Mouse (Mus musculus) hindbrain, postnatal 0 days (tissue): Measurements from ENCODE around the gene Phgr1. TPM values are rescaled to one million over a fixed set of nuclear protein-coding genes. Genes with fewer than 3 reads are reported as not detected.

Experiments used
- ATAC-seq: fragments of 200-750 bp; cut with Nextera tagmentation; 2 replicates; pipeline ENCODE4 v1.8.0; 2017; ENCODE audit warnings: mild to moderate bottlenecking, moderate TSS enrichment, moderate library complexity
- DNase-seq: peaks from one replicate; pipeline ENCODE4 v3.0.0-alpha.2; 2015; ENCODE audit warnings: low spot score
- H3K27ac ChIP-seq: fragments of 300-500 bp; sonication (generic); 2 replicates; pipeline ENCODE4 v1.5.1; 2014; ENCODE audit warnings: mild to moderate bottlenecking
- H3K27me3 ChIP-seq: fragments of 300-500 bp; sonication (generic); 2 replicates; pipeline ENCODE4 v1.6.1; 2014; ENCODE audit warnings: low read length, mixed read lengths; ENCODE audit not compliant: insufficient read depth
- H3K36me3 ChIP-seq: fragments of 300-500 bp; sonication (generic); 2 replicates; pipeline ENCODE4 v1.6.1; 2014; ENCODE audit warnings: low read length, mixed read lengths; ENCODE audit not compliant: insufficient read depth
- H3K4me1 ChIP-seq: fragments of 300-500 bp; sonication (generic); 2 replicates; pipeline ENCODE4 v1.6.1; 2014; ENCODE audit warnings: antibody characterized with exemption, low read length, mixed read lengths; ENCODE audit not compliant: insufficient read depth
- H3K4me2 ChIP-seq: fragments of 300-500 bp; sonication (generic); 2 replicates; pipeline ENCODE4 v1.6.1; 2014; ENCODE audit warnings: low read depth, mild to moderate bottlenecking, low read length, moderate library complexity, mixed read lengths
- H3K4me3 ChIP-seq: fragments of 300-500 bp; sonication (generic); 2 replicates; pipeline ENCODE4 v1.5.1; 2014; ENCODE audit warnings: low read length
- H3K9ac ChIP-seq: fragments of 300-500 bp; sonication (generic); replicated peaks from 2 replicates; pipeline ENCODE4 v1.6.1; 2014; ENCODE audit warnings: mild to moderate bottlenecking, low read length, moderate library complexity, mixed read lengths
- H3K9me3 ChIP-seq: fragments of 300-500 bp; sonication (generic); 2 replicates; pipeline ENCODE4 v1.6.1; 2016; ENCODE audit warnings: low read length, mixed read lengths
- CTCF ChIP-seq: IDR thresholded peaks from 2 replicates; pipeline ENCODE4 v1.5.1; 2016; ENCODE audit warnings: antibody characterized with exemption, control low read depth, low read depth
- WGBS: fragments of 180-500 bp; shearing (Covaris S2); extraction: QIAGEN DNeasy Blood & Tissue Kit; methylation state at CpG from one replicate; pipeline ENCODE4 v1.1.7; 2014; 5-methylcytosine and 5-hydroxymethylcytosine counted together
- polyA plus RNA-seq: library from polyadenylated mRNA; unstranded; fragments of >200 nt; fragmentation: Nextera tagmentation; extraction: Ambion mirVana; gene quantifications from 2 replicates; pipeline ENCODE4 v1.2.1, GENCODE M21; 2015
- total RNA-seq: library from RNA; depleted of rRNA; stranded (reverse); fragments of >200 nt; gene quantifications from 2 replicates; pipeline ENCODE4 v1.2.3, GENCODE M21; 2014; rRNA removed

The Phgr1 gene
- not detected in 2 replicates for total RNA-seq
- polyA plus RNA-seq = not detected in 2 replicates

DNA sequence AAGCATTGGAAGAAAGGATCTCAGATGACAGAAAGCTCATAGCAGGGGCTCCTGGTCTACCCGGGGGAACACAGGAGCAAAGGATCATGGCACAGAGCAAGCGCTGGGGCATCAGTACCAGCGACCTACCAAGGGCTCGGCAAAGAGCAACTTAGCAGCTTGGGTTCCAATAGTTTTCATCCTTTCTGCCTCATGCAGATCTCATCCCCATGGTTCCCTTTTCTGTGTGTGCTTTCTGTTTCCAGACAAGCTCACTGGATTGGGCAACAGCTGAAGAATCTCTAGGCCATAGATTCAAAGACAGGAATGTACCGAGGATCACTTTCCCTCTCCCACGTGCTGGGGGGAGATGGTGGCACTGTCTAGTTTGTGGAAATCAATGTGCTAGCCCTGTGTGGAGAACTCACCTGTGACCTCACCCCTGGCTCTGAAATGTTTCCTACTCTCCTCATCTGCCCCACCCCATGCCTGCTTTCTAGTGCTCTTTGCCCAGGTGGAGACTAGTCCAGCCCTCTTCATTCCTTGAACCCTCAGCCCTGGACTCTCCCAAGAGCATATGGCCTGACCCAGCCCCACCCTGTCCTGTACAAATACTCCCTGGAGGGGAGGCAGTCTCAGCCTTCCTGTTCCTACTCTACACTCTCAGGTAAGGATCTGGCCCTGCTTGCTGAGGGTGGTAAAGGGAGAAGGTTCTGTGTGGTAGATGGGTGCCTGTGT is at the start of gene Phgr1:
Gene Phgr1, plus strand, starts transcription at position 612 of the 717 bp plus-strand sequence.
- no peak for TF ChIP-seq CTCF
- no peak within 1 kb of the TSS for H3K4me2 ChIP-seq
- no peak within 1 kb of the TSS for H3K27ac ChIP-seq
- 0 out of 2 replicates have a peak, but pooled peaks cover 6% of the 10 kb centered on the region for H3K4me1 ChIP-seq
- no peak within 1 kb of the TSS for H3K9ac ChIP-seq
- no peak for DNase-seq
- H3K4me3 ChIP-seq = no peak within 1 kb of the TSS
- H3K9me3 ChIP-seq = no peaks in the 10 kb centered on the region
- WGBS = 85% methylated on average over 6 of the region's 6 CpGs
- H3K27me3 ChIP-seq = no peaks in the 10 kb centered on the region
- no peak for ATAC-seq
- no peaks in the 10 kb centered on the region for H3K36me3 ChIP-seq

DNA sequence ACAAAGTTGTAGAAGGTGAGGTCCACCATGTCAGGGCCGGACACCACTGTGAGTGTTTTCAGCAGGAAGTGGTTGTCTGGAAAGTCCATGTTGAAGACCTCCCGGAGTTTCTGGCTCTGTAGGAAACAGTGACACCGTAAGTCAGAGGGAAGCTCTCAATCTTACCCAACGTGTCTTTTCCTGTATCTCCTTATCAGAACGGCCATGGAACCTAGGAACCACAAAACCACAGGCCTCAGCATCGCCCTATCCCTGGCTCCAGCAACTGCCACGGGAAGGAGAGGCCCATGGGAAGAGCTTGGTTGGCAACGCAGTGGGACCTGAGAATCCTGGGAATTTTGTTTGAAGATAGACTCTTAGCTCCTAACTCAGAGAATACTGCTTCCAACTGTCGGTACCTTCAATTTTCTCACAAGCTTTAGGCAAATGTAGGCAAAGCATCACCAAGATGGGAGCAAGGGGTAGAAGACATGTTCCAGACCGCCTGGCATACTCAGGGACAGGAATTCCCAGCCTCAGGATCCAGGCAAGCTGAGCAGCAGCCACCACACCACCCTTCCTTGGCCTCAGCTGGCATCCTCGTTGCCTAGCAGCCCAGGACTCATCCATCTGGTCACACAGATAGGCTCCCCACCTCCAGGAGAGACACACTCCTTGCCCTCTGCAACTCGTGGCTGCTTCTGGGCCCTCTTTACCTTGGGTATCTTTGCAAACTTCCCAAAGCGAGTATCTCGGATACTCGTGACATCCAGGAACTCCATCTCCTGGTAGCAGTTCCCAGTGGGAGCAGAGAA is 48.7 kb upstream of the Phgr1 start:
- no peaks in the 10 kb centered on the region for H3K4me1 ChIP-seq
- 73% methylated on average over 15 of the region's 15 CpGs for WGBS
- H3K36me3 ChIP-seq = no peaks in the 10 kb centered on the region
- ATAC-seq (no peak), DNase-seq (no peak)
- no peaks in the 10 kb centered on the region for H3K9me3 ChIP-seq
- no peak overlapping the region for H3K4me3 ChIP-seq
- no peak for TF ChIP-seq CTCF
- H3K4me2 ChIP-seq = no peak overlapping the region
- no peaks in the 10 kb centered on the region for H3K27me3 ChIP-seq
- H3K27ac ChIP-seq = no peak overlapping the region
- H3K9ac ChIP-seq = no peak overlapping the region

DNA sequence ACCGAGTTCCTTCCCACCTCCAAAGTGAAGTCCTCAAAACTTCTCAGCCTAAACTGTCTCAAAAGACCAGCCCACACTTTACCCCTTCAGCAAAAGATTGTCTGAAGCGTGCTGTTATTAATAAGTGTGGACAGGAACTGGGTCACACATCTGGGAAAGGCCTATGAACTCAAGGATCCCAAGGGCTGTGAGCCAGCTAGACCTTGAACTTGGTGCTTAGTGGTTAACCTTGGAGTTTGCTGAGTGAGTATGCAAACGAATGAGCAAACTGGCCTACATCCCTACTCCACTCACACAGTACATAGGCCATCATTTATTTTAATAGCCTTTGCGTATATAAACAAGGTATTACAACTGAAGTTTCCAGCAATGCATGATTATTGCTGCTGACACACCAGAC is 47.1 kb upstream of the Phgr1 start:
- Histone ChIP-seq H3K4me1 (no peaks in the 10 kb centered on the region), H3K27ac (no peak overlapping the region), H3K4me3 (no peak overlapping the region), H3K36me3 (no peaks in the 10 kb centered on the region), H3K9ac (no peak overlapping the region), H3K27me3 (no peaks in the 10 kb centered on the region), H3K9me3 (no peaks in the 10 kb centered on the region), H3K4me2 (no peak overlapping the region)
- ATAC-seq = no peak
- no peak for TF ChIP-seq CTCF
- DNase-seq = no peak
- 86% methylated on average over 4 of the region's 4 CpGs for WGBS

DNA sequence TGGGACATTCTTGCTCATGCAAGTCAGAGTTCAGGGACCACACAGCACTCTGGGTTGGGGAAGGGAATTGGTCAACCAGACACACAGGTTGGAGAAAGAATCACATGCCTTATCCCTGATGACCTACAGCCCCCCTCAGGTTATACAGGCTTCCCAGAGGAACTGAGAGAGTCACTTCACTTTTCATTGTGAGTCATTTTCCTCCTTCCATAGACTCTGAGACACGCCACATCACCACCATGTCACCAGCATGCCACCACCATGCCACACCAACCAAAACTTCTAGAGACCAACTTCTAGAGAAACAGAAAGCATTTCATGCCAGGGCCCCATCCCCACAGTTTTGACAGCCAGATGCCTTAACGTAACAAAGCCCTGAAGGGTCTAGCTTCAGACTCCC is 45.7 kb upstream of the Phgr1 start:
- DNase-seq = no peak
- Histone ChIP-seq H3K27me3 (no peaks in the 10 kb centered on the region), H3K27ac (no peak overlapping the region), H3K4me3 (no peak overlapping the region), H3K4me1 (no peaks in the 10 kb centered on the region), H3K9ac (no peak overlapping the region), H3K36me3 (no peaks in the 10 kb centered on the region), H3K4me2 (no peak overlapping the region), H3K9me3 (no peaks in the 10 kb centered on the region)
- WGBS = 84% methylated on average over 2 of the region's 2 CpGs
- TF ChIP-seq CTCF = no peak
- ATAC-seq = no peak

DNA sequence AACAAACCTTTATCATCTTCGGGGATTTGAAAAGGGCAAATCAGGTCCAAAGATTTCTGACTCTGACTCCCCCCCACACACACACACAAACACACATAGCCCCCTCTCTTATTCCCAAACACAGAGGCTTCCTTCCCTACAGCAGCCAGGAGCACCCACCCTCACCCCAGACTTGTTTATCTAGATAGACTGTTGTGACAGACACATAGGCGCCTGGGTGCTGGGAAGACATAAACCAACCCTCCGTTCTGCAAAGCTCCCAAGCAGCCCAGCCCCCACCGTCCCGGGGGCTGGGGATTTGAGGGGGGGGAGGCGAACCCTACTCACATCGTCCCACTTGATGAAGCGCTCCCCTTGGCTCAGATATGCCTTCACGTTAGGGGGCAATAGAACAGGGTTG is 44.7 kb upstream of the Phgr1 start:
- Histone ChIP-seq H3K36me3 (no peaks in the 10 kb centered on the region), H3K4me3 (no peak overlapping the region), H3K4me2 (no peak overlapping the region), H3K9ac (no peak overlapping the region), H3K27ac (no peak overlapping the region), H3K9me3 (no peaks in the 10 kb centered on the region), H3K27me3 (no peaks in the 10 kb centered on the region), H3K4me1 (no peaks in the 10 kb centered on the region)
- ATAC-seq (no peak), DNase-seq (no peak)
- TF ChIP-seq CTCF = no peak
- 36% methylated on average over 9 of the region's 9 CpGs for WGBS

DNA sequence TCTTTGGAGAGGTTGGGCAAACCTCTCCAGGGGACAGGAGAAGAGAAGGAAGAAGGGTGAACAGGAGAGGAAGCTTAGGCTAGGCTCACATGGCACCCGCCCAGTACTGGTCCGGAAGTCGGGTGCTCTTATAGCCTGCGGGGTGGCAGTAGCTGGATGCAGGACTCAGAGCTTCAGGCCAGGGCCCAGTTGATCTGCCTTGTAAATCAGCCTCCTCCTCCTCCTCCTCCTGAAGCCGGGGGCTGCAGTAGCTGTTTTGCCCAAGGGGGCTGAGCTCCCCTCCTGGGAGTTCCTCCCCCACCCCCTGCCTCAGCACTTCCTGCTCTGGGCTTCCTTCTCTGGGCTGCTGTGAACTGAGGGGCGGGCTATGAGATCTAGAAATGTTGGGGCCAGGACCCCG is 44.2 kb upstream of the Phgr1 start, which contains the start of gene Plcb2:
Gene Plcb2, minus strand, starts transcription at position 102 of the 400 bp plus-strand sequence.
- Histone ChIP-seq H3K4me3 (no peak within 1 kb of the TSS), H3K27ac (no peak within 1 kb of the TSS), H3K9me3 (no peaks in the 10 kb centered on the region), H3K4me2 (no peak within 1 kb of the TSS), H3K27me3 (no peaks in the 10 kb centered on the region), H3K9ac (no peak within 1 kb of the TSS), H3K36me3 (no peaks in the 10 kb centered on the region), H3K4me1 (no peaks in the 10 kb centered on the region)
- no peak for ATAC-seq
- no peak for TF ChIP-seq CTCF
- WGBS = 33% methylated on average over 6 of the region's 7 CpGs
- no peak for DNase-seq
